Mouse (Mus musculus) limb, embryonic 13.5 days (tissue): Measurements from ENCODE around the gene Zbtb38. TPM values are rescaled to one million over a fixed set of nuclear protein-coding genes. Genes with fewer than 3 reads are reported as not detected.
A peak's percentile ranks its signal among the peaks of the same experiment; 100 is the strongest.

ENCODE experiments used
- ATAC-seq: fragments of 200-750 bp; cut with Nextera tagmentation; 2 replicates; pipeline ENCODE4 v1.8.0; 2017; ENCODE audit warnings: low read depth, moderate number of reproducible peaks, moderate TSS enrichment; ENCODE audit not compliant: low FRiP score
- H3K27ac ChIP-seq: fragments of 300-500 bp; sonication (generic); 2 replicates; pipeline ENCODE4 v1.5.1; 2015; ENCODE audit warnings: inconsistent platforms, mild to moderate bottlenecking, moderate library complexity
- H3K27me3 ChIP-seq: fragments of 300-500 bp; sonication (generic); 2 replicates; pipeline ENCODE4 v1.6.1; 2015; ENCODE audit warnings: mild to moderate bottlenecking, inconsistent platforms
- H3K36me3 ChIP-seq: fragments of 300-500 bp; sonication (generic); 2 replicates; pipeline ENCODE4 v1.6.1; 2015; ENCODE audit warnings: inconsistent platforms, mild to moderate bottlenecking, moderate library complexity
- H3K4me1 ChIP-seq: fragments of 300-500 bp; sonication (generic); 2 replicates; pipeline ENCODE4 v1.6.1; 2015; ENCODE audit warnings: inconsistent platforms
- H3K4me2 ChIP-seq: fragments of 300-500 bp; sonication (generic); replicated peaks from 2 replicates; pipeline ENCODE4 v1.6.1; 2015; ENCODE audit warnings: inconsistent platforms, mild to moderate bottlenecking, moderate library complexity
- H3K4me3 ChIP-seq: fragments of 300-500 bp; sonication (generic); 2 replicates; pipeline ENCODE4 v1.5.1; 2015; ENCODE audit warnings: moderate library complexity, mild to moderate bottlenecking, inconsistent platforms
- H3K9ac ChIP-seq: fragments of 300-500 bp; sonication (generic); 2 replicates; pipeline ENCODE4 v1.6.1; 2015; ENCODE audit warnings: mild to moderate bottlenecking, inconsistent platforms
- H3K9me3 ChIP-seq: fragments of 300-500 bp; sonication (generic); 2 replicates; pipeline ENCODE4 v1.6.1; 2016; ENCODE audit warnings: inconsistent platforms
- WGBS: fragments of 180-500 bp; shearing (Covaris S2); methylation state at CpG from one replicate; pipeline ENCODE4 v1.1.7; 2015; 5-methylcytosine and 5-hydroxymethylcytosine counted together
- polyA plus RNA-seq: library from polyadenylated mRNA; unstranded; fragments of >200 nt; fragmentation: Nextera tagmentation; extraction: Ambion mirVana; gene quantifications from 2 replicates; pipeline ENCODE4 v1.2.1, GENCODE M21; 2015

Zbtb38 gene
- polyA plus RNA-seq, 1 experiment from 2014 or later, result 14.4 TPM

DNA sequence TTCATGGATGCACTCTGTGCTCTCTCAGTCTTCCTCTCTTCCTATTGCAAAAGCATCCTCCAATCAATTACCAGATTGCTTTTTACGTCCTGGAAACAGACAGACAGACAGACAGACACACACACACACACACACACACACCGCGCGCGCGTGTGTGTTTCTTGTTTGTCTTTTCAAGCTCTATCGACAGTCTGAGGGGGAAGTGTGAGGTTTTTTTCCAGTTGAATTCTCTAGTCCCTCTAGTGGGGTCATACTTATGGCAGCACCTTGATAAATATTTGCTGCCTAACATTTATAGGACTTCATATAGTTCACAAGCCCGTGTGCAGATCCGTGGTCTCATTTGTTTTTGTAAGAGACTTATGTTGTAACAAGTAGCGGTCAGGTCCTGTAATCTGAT, 36.5 kb downstream of the Zbtb38 start:
- Histone ChIP-seq H3K4me1 (peaks cover 38% of the 10 kb centered on the region), H3K27ac (no peak overlapping the region), H3K9ac (no peak overlapping the region), H3K4me3 (no peak overlapping the region), H3K4me2 (no peak overlapping the region), H3K9me3 (no peaks in the 10 kb centered on the region), H3K27me3 (no peaks in the 10 kb centered on the region), H3K36me3 (no peaks in the 10 kb centered on the region)
- WGBS, result 74% methylated on average over 10 of the region's 10 CpGs
- no peak for ATAC-seq

DNA sequence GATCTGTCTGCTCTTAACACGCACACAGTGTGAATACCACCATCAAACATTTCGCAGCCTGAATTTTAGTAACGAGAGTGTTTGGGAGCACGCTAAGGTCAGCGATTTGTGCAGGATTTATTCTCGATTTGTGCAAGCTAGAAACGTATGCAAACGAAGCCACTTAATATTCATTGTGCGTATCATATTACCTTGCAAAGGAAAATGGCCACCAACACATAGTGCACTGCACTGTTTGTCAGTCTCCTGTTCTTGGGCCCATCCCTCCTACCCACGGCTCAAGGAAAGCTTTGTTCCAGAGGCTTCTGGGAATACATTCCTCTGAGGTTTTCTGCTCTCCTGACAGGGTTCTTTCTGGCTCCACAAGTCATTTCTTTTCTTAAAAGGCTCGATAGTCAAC, 37.5 kb downstream of the Zbtb38 start:
- 74% methylated on average over 11 of the region's 11 CpGs for WGBS

DNA sequence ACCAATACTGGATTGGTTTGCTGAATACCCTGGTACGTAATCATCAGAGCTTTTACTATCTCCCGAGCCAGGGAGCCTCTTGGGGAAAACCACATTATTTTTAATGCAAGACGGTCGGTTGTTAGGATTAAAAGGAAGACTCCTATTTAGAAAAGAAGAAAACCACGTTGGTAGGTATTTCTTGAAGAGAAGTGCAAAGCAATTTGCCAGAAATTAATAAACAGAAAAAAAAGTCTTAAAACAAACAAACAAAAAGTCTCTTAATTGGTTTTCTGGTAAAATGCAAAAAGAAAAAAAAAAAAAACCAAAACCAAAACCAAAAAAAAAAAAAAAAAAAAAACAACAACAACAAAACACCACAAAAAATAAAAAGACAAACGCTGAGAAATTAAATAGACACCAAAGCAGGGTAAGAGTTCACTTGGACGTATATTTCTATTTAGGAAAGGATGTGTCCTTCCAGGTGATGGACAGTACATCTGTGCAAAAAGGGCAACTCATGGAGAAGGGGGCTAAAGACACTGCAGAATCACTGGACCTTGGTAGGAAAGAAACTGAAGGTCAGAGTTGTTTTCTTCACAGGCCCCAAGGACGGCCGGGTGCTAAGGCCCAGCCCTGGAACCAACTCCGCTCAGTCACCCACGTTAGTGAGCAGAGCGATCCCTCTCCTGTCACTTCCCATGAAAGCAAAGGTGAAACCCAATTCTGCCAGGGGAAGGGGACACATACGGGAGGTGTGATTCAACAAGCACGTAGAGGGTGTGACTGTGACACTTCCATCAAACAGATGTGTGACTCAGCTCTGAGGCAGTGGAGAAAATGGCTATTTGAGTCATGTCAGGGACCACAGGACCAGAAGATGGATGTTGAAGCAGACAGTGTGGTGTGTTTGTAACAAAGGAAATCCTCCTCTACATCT, 38.9 kb downstream of the Zbtb38 start:
- no peak overlapping the region for H3K4me3 ChIP-seq
- peaks cover 28% of the 10 kb centered on the region for H3K4me1 ChIP-seq
- H3K27me3 ChIP-seq, result no peaks in the 10 kb centered on the region
- H3K4me2 ChIP-seq, result no peak overlapping the region
- H3K27ac ChIP-seq, result no peak overlapping the region
- no peak; the same call in 1 of the 2 replicates for ATAC-seq
- no peak overlapping the region for H3K9ac ChIP-seq
- no peaks in the 10 kb centered on the region; the same call in 1 of the 2 replicates for H3K36me3 ChIP-seq
- 71% methylated on average over 14 of the region's 14 CpGs for WGBS
- no peaks in the 10 kb centered on the region for H3K9me3 ChIP-seq

More for the DNA sequence above, 37.5 kb downstream of the Zbtb38 start:
- H3K27me3 ChIP-seq, result no peaks in the 10 kb centered on the region
- no peak overlapping the region for H3K9ac ChIP-seq
- H3K4me3 ChIP-seq, result no peak overlapping the region
- no peak overlapping the region for H3K4me2 ChIP-seq
- peaks cover 32% of the 10 kb centered on the region for H3K4me1 ChIP-seq
- no peak overlapping the region; the same call in 1 of the 2 replicates for H3K27ac ChIP-seq
- no peak for ATAC-seq
- H3K36me3 ChIP-seq, result no peaks in the 10 kb centered on the region; the same call in 1 of the 2 replicates
- no peaks in the 10 kb centered on the region for H3K9me3 ChIP-seq

DNA sequence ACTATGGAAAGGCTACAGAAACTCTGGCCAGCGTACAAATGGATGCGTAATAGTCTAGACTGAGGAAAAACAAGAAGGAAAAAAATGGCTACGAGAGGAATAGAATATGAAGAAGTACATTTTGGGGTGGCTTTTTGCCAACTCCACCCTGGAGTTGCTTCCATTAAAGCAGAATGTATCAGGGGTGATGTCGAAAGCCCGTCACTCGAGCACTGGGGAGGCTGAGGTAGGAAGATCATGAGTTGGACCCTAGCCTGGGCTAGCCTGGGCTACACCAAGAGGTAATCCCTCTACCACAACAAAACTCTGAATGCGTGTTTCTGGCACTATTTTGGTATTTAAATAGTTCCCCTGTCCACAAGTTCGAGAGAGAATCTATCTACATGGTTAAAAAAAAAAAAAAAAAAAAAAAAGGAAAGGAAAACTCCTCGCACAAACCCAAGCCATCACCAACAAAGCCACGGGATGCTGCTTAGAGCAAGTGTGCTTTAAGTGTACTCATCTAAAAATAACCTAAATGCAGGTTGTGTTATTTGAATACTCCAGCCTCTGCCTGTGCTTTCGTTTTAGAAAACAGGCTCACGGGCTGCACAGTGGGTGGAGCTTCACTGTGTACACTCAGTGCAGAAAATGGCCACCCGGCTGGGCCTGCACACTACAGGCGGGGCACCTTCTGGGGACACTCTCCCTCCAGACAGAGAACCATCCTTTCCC, 39.7 kb downstream of the Zbtb38 start:
- Histone ChIP-seq H3K4me2 (no peak overlapping the region), H3K9ac (no peak overlapping the region), H3K9me3 (no peaks in the 10 kb centered on the region), H3K36me3 (no peaks in the 10 kb centered on the region; the same call in 1 of the 2 replicates), H3K27ac (no peak overlapping the region), H3K27me3 (no peaks in the 10 kb centered on the region), H3K4me3 (no peak overlapping the region), H3K4me1 (peaks cover 28% of the 10 kb centered on the region)
- 80% methylated on average over 14 of the region's 14 CpGs for WGBS
- ATAC-seq, result no peak

DNA sequence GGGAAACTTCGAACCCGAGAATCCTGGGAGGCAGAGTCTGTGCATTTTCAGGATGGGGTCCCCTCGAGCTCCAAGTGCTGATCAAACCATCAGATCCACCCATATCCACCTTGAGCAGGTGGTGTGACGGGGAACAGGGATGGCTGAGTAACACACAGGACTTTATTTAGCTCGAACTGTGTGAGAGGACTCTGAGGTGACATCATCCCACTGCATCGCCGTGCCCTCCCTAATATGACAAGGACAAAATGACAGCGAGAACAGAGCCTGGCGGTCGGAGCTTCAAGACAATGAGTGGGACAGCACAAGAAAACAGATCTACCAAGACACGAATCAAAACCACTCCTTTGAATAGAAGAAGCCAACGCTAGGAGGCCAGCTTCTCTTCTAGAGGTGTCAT, 40.6 kb downstream of the Zbtb38 start:
- Histone ChIP-seq H3K36me3 (no peaks in the 10 kb centered on the region; the same call in 1 of the 2 replicates), H3K4me1 (peaks cover 28% of the 10 kb centered on the region; the same call in 1 of the 2 replicates), H3K4me2 (no peak overlapping the region), H3K9ac (no peak overlapping the region), H3K4me3 (no peak overlapping the region), H3K9me3 (no peaks in the 10 kb centered on the region), H3K27ac (no peak overlapping the region), H3K27me3 (no peaks in the 10 kb centered on the region)
- WGBS, result 95% methylated on average over 12 of the region's 12 CpGs
- no peak for ATAC-seq

DNA sequence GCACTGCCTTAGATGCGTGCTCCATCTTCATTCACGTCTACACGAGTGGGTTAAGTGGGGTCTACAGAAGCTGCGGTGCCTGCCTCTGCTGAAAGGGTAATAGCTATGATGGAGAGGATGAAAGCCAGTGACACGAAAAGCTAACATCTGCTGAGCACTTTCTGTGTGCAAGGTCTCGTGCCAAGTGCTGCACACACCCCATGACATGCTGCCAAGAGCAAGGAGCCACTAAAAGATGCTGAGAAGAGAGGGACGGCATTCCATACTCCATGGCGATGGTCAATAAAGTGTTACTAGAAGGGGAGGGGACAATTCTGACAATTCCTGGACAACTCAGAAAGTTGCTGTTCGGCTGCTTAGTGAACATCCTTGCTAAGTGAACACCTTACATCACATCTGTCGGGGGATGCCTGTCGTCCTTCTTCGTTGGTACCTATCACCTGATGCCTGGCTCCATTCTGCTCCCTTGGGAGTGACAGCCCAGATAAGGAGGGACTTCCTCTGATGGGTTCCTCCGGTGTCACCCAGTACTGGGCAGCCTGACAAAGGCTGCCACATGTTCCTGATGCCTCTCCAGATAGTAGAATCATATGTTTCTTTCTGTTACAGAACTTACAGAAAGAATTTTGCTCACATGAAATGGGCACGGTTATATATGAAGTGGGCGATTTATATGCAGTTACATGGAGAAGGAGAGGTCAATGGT, 42.2 kb downstream of the Zbtb38 start:
- no peak overlapping the region for H3K27ac ChIP-seq
- no peak for ATAC-seq
- no peak overlapping the region for H3K9ac ChIP-seq
- H3K36me3 ChIP-seq, result no peaks in the 10 kb centered on the region; the same call in 1 of the 2 replicates
- peaks cover 25% of the 10 kb centered on the region for H3K4me1 ChIP-seq
- H3K4me2 ChIP-seq, result no peak overlapping the region
- H3K9me3 ChIP-seq, result no peaks in the 10 kb centered on the region
- no peak overlapping the region for H3K4me3 ChIP-seq
- H3K27me3 ChIP-seq, result no peaks in the 10 kb centered on the region
- WGBS, result 92% methylated on average over 15 of the region's 15 CpGs

DNA sequence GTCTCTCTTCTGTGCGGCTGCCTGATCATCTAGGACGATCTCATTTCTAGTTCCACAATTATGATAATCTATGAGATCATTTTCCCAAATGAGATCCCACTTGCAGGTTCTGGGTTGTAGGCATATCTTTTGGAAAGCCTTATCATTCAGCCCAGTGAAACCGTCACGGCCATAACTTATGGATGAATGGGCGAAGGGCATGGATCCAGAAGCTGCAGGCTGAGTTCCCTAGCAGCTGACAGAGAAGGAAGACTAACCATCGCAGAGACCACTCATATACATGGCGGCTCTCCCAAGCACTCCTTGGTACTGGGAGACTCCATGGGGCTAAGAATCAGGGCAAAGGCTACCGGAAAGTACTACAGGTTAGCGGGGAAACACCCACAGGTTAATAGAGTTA, 43.7 kb downstream of the Zbtb38 start:
- WGBS, result 94% methylated on average over 9 of the region's 9 CpGs
- no peak for ATAC-seq
- H3K27ac ChIP-seq, result no peak overlapping the region
- no peak overlapping the region for H3K9ac ChIP-seq
- peaks cover 20% of the 10 kb centered on the region for H3K4me1 ChIP-seq
- H3K4me3 ChIP-seq, result no peak overlapping the region
- no peaks in the 10 kb centered on the region; the same call in 1 of the 2 replicates for H3K36me3 ChIP-seq
- no peaks in the 10 kb centered on the region for H3K9me3 ChIP-seq
- H3K4me2 ChIP-seq, result no peak overlapping the region
- no peaks in the 10 kb centered on the region for H3K27me3 ChIP-seq

DNA sequence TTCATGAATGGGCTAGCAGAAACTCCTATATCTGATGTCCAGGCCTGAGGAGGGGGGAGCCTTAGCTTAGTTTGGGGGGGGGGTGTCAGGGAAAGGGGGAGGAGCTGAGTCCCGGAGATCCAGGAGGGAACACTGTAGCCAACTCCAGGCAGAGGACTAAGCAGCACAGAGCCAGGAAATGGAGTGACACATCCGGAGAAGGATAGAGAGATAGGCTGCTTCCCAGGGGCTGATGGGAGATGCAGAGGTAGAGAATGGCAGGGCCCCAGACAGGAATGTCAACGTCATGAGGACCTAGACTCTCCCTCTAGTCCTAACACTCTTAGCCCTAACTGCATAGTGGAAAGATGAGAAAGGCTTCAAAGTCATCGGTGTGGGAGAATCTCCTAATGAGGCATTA, 44.7 kb downstream of the Zbtb38 start:
- H3K4me2 ChIP-seq, result no peak overlapping the region
- 85% methylated on average over 4 of the region's 4 CpGs for WGBS
- H3K9me3 ChIP-seq, result no peaks in the 10 kb centered on the region
- H3K4me3 ChIP-seq, result no peak overlapping the region
- no peak overlapping the region for H3K27ac ChIP-seq
- no peaks in the 10 kb centered on the region for H3K27me3 ChIP-seq
- H3K4me1 ChIP-seq, result peaks cover 18% of the 10 kb centered on the region
- ATAC-seq, result no peak
- H3K9ac ChIP-seq, result no peak overlapping the region
- H3K36me3 ChIP-seq, result no peaks in the 10 kb centered on the region; the same call in 1 of the 2 replicates

DNA sequence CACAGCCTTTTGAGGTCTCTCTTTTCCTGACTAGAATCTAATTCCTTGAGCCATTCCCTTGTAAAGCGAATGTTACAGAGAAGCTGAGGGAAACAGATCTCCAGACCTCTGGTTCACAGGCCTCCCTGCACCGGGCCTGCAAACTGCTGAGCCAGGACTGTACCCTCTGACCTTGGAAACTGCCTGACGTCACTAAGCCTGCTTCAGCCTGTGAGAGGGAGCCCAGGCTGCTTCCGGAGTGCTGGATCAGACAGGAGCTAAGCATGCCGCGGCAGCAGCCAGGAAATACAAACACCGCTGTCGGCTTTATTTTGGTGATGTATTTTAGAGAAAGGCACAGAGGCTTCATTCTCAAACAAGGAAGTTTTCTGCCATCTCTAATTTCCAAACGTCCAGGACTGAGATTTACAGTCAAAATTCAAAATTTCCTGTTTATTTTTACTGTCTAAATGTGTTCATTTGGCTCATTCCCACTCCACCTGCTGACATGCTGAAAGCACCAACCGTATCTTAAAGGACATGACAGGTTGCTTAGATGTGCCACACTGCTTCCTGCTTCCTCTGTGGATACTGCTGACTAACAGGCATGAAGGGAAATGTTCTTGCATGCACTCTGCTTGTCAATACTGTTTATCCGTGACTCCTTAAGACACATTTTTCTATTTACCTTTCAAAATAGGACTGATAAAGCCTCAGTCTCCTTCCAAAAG, 46.9 kb downstream of the Zbtb38 start:
- Histone ChIP-seq H3K4me1 (peaks cover 18% of the 10 kb centered on the region), H3K27ac (peak overlapping the region; percentile 76; the same call in 1 of the 2 replicates), H3K4me3 (no peak overlapping the region), H3K9ac (peak overlapping the region; percentile 39), H3K27me3 (no peaks in the 10 kb centered on the region), H3K9me3 (no peaks in the 10 kb centered on the region), H3K4me2 (0 out of 2 replicates have a peak overlapping the region, but pooled peaks have one; percentile 22), H3K36me3 (peaks cover 3% of the 10 kb centered on the region)
- WGBS, result 26% methylated on average over 11 of the region's 11 CpGs
- ATAC-seq, result peak; percentile 81

DNA sequence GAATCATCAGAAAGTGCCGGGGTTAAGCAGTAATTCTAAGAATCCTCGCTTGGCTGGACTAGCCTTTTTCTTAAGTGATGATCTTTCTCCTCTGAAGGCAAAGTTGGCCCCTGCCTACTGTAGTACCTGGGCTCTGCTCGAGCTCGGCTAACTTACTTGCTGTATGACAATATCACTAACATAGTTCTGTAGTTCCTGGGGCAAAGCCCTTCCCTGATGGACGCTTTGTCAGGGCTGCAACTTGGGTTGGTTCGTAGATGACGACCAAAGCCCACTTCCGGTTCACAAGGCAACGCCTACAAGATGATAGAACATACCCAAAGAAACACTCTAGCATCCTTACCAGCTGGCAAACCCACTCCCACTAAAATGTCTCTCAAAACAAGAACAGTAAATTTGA, 47.7 kb downstream of the Zbtb38 start:
- no peak overlapping the region for H3K4me3 ChIP-seq
- no peak for ATAC-seq

DNA sequence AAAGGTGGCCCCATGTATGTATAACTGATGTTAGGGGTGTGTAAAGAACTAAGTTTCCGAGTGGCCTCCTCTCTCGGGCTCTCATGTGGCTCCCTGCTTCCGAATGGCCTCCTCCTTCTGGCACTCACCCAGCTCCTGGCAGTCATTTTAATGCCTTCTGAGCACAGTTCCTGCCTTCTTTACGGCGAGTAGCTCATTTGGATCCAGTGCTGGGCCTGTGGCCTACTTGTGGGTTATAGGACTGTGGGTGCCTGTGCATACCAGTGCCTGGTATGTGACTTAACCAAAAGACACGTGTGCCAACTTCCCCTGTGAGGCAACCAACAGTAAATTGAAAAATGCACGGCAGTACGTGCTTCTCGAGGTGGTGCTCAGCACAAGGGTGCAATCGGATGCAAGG, 50.7 kb downstream of the Zbtb38 start:
- Histone ChIP-seq H3K27me3 (no peaks in the 10 kb centered on the region), H3K9me3 (peaks cover 5% of the 10 kb centered on the region), H3K4me3 (no peak overlapping the region), H3K4me1 (peaks cover 14% of the 10 kb centered on the region), H3K9ac (no peak overlapping the region), H3K36me3 (peaks cover 12% of the 10 kb centered on the region), H3K27ac (no peak overlapping the region), H3K4me2 (no peak overlapping the region)
- no peak for ATAC-seq
- 75% methylated on average over 10 of the region's 10 CpGs for WGBS

More for the DNA sequence above, 47.7 kb downstream of the Zbtb38 start:
- no peaks in the 10 kb centered on the region for H3K9me3 ChIP-seq
- peaks cover 5% of the 10 kb centered on the region for H3K36me3 ChIP-seq
- no peak overlapping the region for H3K27ac ChIP-seq
- H3K4me2 ChIP-seq, result no peak overlapping the region
- no peaks in the 10 kb centered on the region for H3K27me3 ChIP-seq
- H3K9ac ChIP-seq, result no peak overlapping the region
- 91% methylated on average over 9 of the region's 9 CpGs for WGBS
- H3K4me1 ChIP-seq, result peaks cover 16% of the 10 kb centered on the region
